In the genomic region with DNA sequence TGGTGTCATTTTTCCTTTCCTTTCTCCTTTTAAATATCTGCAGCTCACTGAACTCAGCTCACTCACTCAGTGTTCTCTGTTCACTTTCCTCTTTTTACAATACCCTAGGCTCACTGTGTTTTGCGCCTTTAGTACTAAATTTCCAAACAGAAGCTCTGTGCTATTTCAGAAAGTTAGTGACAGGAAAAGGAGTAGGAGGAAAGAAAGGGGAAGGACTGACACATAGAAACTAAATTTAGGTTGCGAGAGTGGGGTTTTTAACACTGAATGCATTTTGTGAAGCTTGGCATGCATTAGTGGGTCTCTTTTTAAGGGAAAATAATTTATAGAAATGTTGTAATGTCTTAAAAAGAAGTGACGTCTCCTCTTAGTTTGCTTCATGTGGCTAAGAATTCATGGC, we compare ENCODE assay signal across 18 mouse cellular contexts.
DNase-seq lines count a peak whose midpoint lies in the region; TF ChIP-seq lines count a peak whose summit lies in the region.
"Had no signal": no experiment of that assay in that cellular context is flagged by ENCODE, and none has a peak within 500 bp of the region (broad histone marks: within the 10 kb centered on the region; RNA-seq: fewer than 3 reads in every experiment).

No protein-coding gene starts in this region.

- WGBS in olfactory bulb, adult 2 months = 43% methylated on average over 3 of the region's 3 CpGs

- no peak for TF ChIP-seq CTCF in left cerebral cortex, adult 2 months (IDR thresholded peaks at IDR 0.05)
- no peak for TF ChIP-seq CTCF in olfactory bulb, adult 2 months (IDR thresholded peaks at IDR 0.05; ENCODE audit: insufficient read depth, low read depth, low read length)

- H3K27ac ChIP-seq in left cerebral cortex, adult 2 months = no peak overlapping the region
- H3K27ac ChIP-seq in olfactory bulb, adult 2 months (ENCODE audit: insufficient read depth, low read depth, low read length) = peak overlapping the region; percentile 51; the same call in 1 of the 2 replicates
- H3K27ac ChIP-seq: forebrain, embryonic 10.5 days; forebrain, embryonic 13.5 days; hindbrain, embryonic 12.5 days; hindbrain, embryonic 15.5 days had no signal

- intact Hi-C loops in left cerebral cortex, postnatal 14 days (cut with DNase I) = no loop called here
- intact Hi-C loops in left cerebral cortex, adult 2 months (cut with DNase I) = loop anchor here (2.0 kb wide), 1 partner anchor 84 kb away; the partner anchor contains the start of gene Abi3bp

- H3K4me3 ChIP-seq in left cerebral cortex, adult 2 months = no peak overlapping the region
- H3K4me3 ChIP-seq in olfactory bulb, adult 2 months (ENCODE audit: insufficient read depth, low read depth, low read length) = no peak overlapping the region
- H3K4me3 ChIP-seq: forebrain, embryonic 10.5 days; forebrain, embryonic 13.5 days; hindbrain, embryonic 12.5 days; hindbrain, embryonic 15.5 days had no signal

- no peaks in the 10 kb centered on the region for H3K4me1 ChIP-seq in olfactory bulb, adult 2 months (ENCODE audit: control insufficient read depth, insufficient read depth, low read length)
- H3K4me1 ChIP-seq: forebrain, embryonic 10.5 days; forebrain, embryonic 13.5 days; hindbrain, embryonic 12.5 days; hindbrain, embryonic 15.5 days had no signal

- DNase-seq in frontal cortex, adult 2 months (ENCODE audit: extremely low spot score in 1 of 2, low spot score in 1 of 2) = peak; percentile 65 to 71
- DNase-seq in frontal cortex, postnatal 10 days (ENCODE audit: low spot score in 2 of 2) = no peak
- peak; percentile 20 to 72 for DNase-seq in left cerebral cortex, postnatal 14 days (ENCODE audit: low spot score in 2 of 2)
- no peak for DNase-seq in left cerebral cortex, adult 2 months (ENCODE audit: extremely low spot score in 1 of 2, low spot score in 2 of 2)
- DNase-seq in brain, adult 2 months (ENCODE audit: low read depth, low spot score) = peak; percentile 81
- no peak for DNase-seq in thymus, postnatal 10 days (ENCODE audit: low spot score in 2 of 2)
- DNase-seq: adrenal gland, adult 8-10 months; adrenal gland, postnatal 25 days; cerebellum, adult 18-20 months; cerebellum, adult 9-10 months; cerebellum, postnatal 14 days; gastrocnemius, postnatal 10 days; heart, adult 11 months had no signal

- no peak for TF ChIP-seq POLR2A in olfactory bulb, adult 2 months (IDR thresholded peaks at IDR 0.05; ENCODE audit: insufficient read depth, low read depth, low read length)

Comparison
In these comparisons a context has a peak if more than half of its experiments do, and no peak if none do; other contexts are left out.
1. DNase-seq: peak in frontal cortex, adult 2 months (2 of 2), left cerebral cortex, postnatal 14 days (2 of 2) and brain, adult 2 months (single experiment); none in frontal cortex, postnatal 10 days (0 of 2), left cerebral cortex, adult 2 months (0 of 2) and thymus, postnatal 10 days (0 of 2).